Mouse (Mus musculus) bone marrow, adult 2 months (tissue): ENCODE measurements at regions not wholly inside any gene's neighbourhood (a gene's known extent, or its start where the extent isn't known, plus 50 kb on each side); places are given as distances from the start of the nearest gene placed in this dataset.

Source experiments
- H3K27ac ChIP-seq: fragments of 200-500 bp; 2 replicates; pipeline ENCODE4 v1.5.1; 2012; ENCODE audit warnings: low read depth, mild to moderate bottlenecking, control low read depth, inconsistent platforms, low read length; ENCODE audit not compliant: control insufficient read depth, poor library complexity, insufficient read depth
- H3K4me1 ChIP-seq: fragments of 200-500 bp; 2 replicates; pipeline ENCODE4 v1.6.1; 2011; ENCODE audit warnings: low read length; ENCODE audit not compliant: control insufficient read depth, insufficient read depth
- H3K4me3 ChIP-seq: fragments of 200-500 bp; replicated peaks from 2 replicates; pipeline ENCODE3; 2011; ENCODE audit warnings: mild to moderate bottlenecking, low read depth, low read length, control low read depth; ENCODE audit not compliant: control insufficient read depth
- CTCF ChIP-seq: fragments of 200-500 bp; IDR thresholded peaks from 2 replicates; pipeline ENCODE4 v1.5.1; 2011; ENCODE audit warnings: low read length, control low read depth; ENCODE audit not compliant: control insufficient read depth, insufficient read depth
- POLR2A ChIP-seq: fragments of 200-500 bp; IDR thresholded peaks from 2 replicates; pipeline ENCODE4 v1.6.1; 2011; ENCODE audit warnings: low read depth, mild to moderate bottlenecking, control low read depth, low read length, borderline replicate concordance; ENCODE audit not compliant: control insufficient read depth
- WGBS: fragments of 180-500 bp; shearing (Covaris S2); methylation state at CpG from one replicate; pipeline ENCODE4 v1.1.7; 2018; 5-methylcytosine and 5-hydroxymethylcytosine counted together

DNA sequence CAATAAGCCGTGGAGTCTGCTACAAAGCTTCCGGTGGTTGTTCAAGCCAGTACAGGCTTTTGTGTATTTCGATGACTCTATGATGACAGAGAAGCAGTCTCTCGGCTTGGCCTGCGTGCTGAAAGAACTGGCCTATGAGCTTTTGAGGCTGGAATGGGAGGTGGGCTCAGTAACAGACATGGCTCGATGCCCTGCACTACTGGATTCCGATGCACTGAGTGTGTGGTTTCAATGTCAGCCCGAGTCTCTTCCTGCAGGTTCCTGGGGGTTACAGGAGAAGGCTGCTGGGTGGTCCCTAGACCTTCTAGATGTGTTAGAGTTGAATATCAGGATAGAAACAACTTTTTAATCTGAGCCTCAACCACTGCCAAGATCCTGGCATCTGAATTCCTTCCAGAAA lies 53.2 kb downstream of the Gm815 start:
- WGBS: 82% methylated on average over 8 of the region's 8 CpGs
- Histone ChIP-seq H3K4me3 (no peak overlapping the region), H3K27ac (no peak overlapping the region), H3K4me1 (no peaks in the 10 kb centered on the region)
- TF ChIP-seq CTCF (no peak), POLR2A (no peak)

DNA sequence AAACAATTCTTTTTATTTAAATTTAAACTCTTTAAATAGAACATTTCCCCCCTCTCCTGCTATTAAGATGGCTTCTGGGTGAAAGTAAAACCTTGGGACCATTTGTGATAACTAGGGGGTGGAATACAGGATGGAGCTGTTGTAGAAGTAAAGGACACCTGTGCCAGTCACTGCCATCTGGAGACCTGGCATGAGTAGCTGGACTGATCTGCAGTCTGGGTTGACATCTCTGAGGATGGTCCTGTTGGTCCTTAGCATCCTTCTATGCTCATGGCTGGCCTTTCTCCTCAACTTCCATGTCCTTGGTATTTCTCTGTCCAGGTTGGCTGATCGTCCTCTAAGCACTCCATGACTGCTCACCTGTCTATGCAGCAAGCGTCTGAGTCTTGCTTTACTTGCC lies 58.3 kb downstream of the Gm815 start:
- Histone ChIP-seq H3K27ac (no peak overlapping the region), H3K4me3 (no peak overlapping the region), H3K4me1 (no peaks in the 10 kb centered on the region)
- no peak for TF ChIP-seq CTCF
- no peak for TF ChIP-seq POLR2A
- WGBS: 79% methylated on average over 2 of the region's 2 CpGs

DNA sequence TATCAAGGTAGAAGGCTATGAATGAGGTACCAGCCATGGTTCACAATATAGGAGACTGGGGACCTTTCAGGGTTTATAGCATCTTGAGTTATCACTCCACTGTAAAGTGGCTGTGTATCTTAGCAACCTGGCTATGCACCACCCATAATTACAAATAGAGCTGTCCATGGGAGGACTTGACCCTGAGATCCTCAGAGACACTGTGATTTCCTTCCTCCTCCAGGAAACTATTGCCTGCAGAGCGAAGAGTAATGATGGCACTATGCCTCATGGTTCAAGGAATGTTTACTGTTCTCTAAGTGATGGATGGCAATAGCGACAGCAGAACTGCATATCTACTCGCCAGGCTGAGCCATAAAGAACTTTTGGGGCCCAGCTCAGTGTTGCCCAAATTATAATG lies 60.9 kb downstream of the Gm815 start:
- H3K4me3 ChIP-seq: no peak overlapping the region
- TF ChIP-seq CTCF (no peak), POLR2A (no peak)
- WGBS: 78% methylated on average over 3 of the region's 3 CpGs
- no peak overlapping the region for H3K27ac ChIP-seq
- H3K4me1 ChIP-seq: no peaks in the 10 kb centered on the region

GRCm38 (mm10) chr19:26948479-26948878 lies 62.8 kb downstream of the Gm815 start:
- Histone ChIP-seq H3K4me1 (no peaks in the 10 kb centered on the region), H3K27ac (no peak overlapping the region), H3K4me3 (no peak overlapping the region)
- TF ChIP-seq CTCF (no peak), POLR2A (no peak)
- WGBS: 85% methylated on average over 2 of the region's 2 CpGs

- WGBS: 83% methylated on average over 4 of the region's 4 CpGs
- Histone ChIP-seq H3K4me3 (no peak overlapping the region), H3K27ac (no peak overlapping the region), H3K4me1 (no peaks in the 10 kb centered on the region)
- TF ChIP-seq POLR2A: no peak
- no peak for TF ChIP-seq CTCF
These were observed 63.5 kb downstream of the Gm815 start for GRCm38 (mm10) chr19:26949153-26949552.

GRCm38 (mm10) chr19:26953348-26953747 lies 67.7 kb downstream of the Gm815 start:
- 83% methylated on average over 8 of the region's 8 CpGs for WGBS
- TF ChIP-seq CTCF (no peak), POLR2A (no peak)
- H3K27ac ChIP-seq: no peak overlapping the region
- no peak overlapping the region for H3K4me3 ChIP-seq
- no peaks in the 10 kb centered on the region for H3K4me1 ChIP-seq

GRCm38 (mm10) chr19:26966055-26966760 lies 80.5 kb downstream of the Gm815 start:
- no peaks in the 10 kb centered on the region; the same call in 1 of the 2 replicates for H3K4me1 ChIP-seq
- no peak overlapping the region for H3K27ac ChIP-seq
- WGBS: 9% methylated on average over 6 of the region's 6 CpGs
- no peak for TF ChIP-seq POLR2A
- no peak for TF ChIP-seq CTCF
- no peak overlapping the region for H3K4me3 ChIP-seq

GRCm38 (mm10) chr19:26973058-26973457 lies 87.4 kb downstream of the Gm815 start:
- WGBS: 66% methylated on average over 1 of the region's 1 CpGs
- H3K27ac ChIP-seq: no peak overlapping the region
- H3K4me1 ChIP-seq: no peaks in the 10 kb centered on the region; the same call in 1 of the 2 replicates
- TF ChIP-seq POLR2A (no peak), CTCF (no peak)
- no peak overlapping the region for H3K4me3 ChIP-seq
